Mouse (Mus musculus) B cell, adult 2 months (primary cell): Measurements from ENCODE around the gene Tlcd1.

Source experiments
- DNase-seq, 2 experiments: peaks; one replicate each; pipeline ENCODE4 v3.0.0; 2022

The Tlcd1 gene

GRCm38 (mm10) chr11:78205361-78206206, 29.1 kb downstream of the Tlcd1 start:
- no peak for DNase-seq

- DNase-seq = no peak
These were observed 30.7 kb downstream of the Tlcd1 start for GRCm38 (mm10) chr11:78207190-78207589.

GRCm38 (mm10) chr11:78209886-78210285, 33.4 kb downstream of the Tlcd1 start:
- DNase-seq = no peak

GRCm38 (mm10) chr11:78210615-78211014, 34.1 kb downstream of the Tlcd1 start:
- no peak for DNase-seq

- no peak for DNase-seq
These were observed 35.0 kb downstream of the Tlcd1 start for GRCm38 (mm10) chr11:78211513-78211912.

- DNase-seq = peak; percentile 51 to 58
These were observed 36.7 kb downstream of the Tlcd1 start for GRCm38 (mm10) chr11:78213086-78213817.

- no peak for DNase-seq
These were observed 39.3 kb downstream of the Tlcd1 start for GRCm38 (mm10) chr11:78215709-78216317.

GRCm38 (mm10) chr11:78223586-78223985, 47.1 kb downstream of the Tlcd1 start:
- no peak for DNase-seq
